Mouse (Mus musculus): ENCODE data around the gene Pitx3. TPM values are rescaled to one million over a fixed set of nuclear protein-coding genes. Genes with fewer than 3 reads are reported as not detected.

The Pitx3 gene
- polyA plus RNA-seq, 1 experiment = not detected

GRCm38 (mm10) chr19:46120872-46121271 lies 27.3 kb downstream of the Pitx3 start:
- TF ChIP-seq GATA1 (IDR thresholded peaks at IDR 0.05; ENCODE audit: low read length) (no peak), TAL1 (IDR thresholded peaks at IDR 0.05; ENCODE audit: low read length) (no peak)

GRCm38 (mm10) chr19:46119458-46119857 lies 28.7 kb downstream of the Pitx3 start:
- no peaks in the 10 kb centered on the region for H3K36me3 ChIP-seq (ENCODE audit: control insufficient read depth)
- peaks cover 8% of the 10 kb centered on the region for H3K4me1 ChIP-seq (ENCODE audit: control insufficient read depth)
- TF ChIP-seq TAL1 (IDR thresholded peaks at IDR 0.05; ENCODE audit: low read length) = peak; percentile 33; the same call in 1 of the 3 replicates
- no peak for TF ChIP-seq GATA1 (IDR thresholded peaks at IDR 0.05; ENCODE audit: low read length)
- H3K9me3 ChIP-seq (ENCODE audit: control insufficient read depth, low read length) = no peaks in the 10 kb centered on the region
- H3K4me3 ChIP-seq (replicated peaks) = no peak overlapping the region
- no peaks in the 10 kb centered on the region for H3K27me3 ChIP-seq (ENCODE audit: control insufficient read depth)

More at GRCm38 (mm10) chr19:46120872-46121271, 27.3 kb downstream of the Pitx3 start:
- Histone ChIP-seq H3K4me3 (replicated peaks) (no peak overlapping the region), H3K4me1 (ENCODE audit: control insufficient read depth) (peaks cover 8% of the 10 kb centered on the region), H3K27me3 (ENCODE audit: control insufficient read depth) (no peaks in the 10 kb centered on the region), H3K9me3 (ENCODE audit: control insufficient read depth, low read length) (no peaks in the 10 kb centered on the region), H3K36me3 (ENCODE audit: control insufficient read depth) (no peaks in the 10 kb centered on the region)

- no peaks in the 10 kb centered on the region for H3K36me3 ChIP-seq (ENCODE audit: control insufficient read depth)
- TF ChIP-seq TAL1 (IDR thresholded peaks at IDR 0.05; ENCODE audit: low read length) = no peak
- no peak for TF ChIP-seq GATA1 (IDR thresholded peaks at IDR 0.05; ENCODE audit: low read length)
- no peaks in the 10 kb centered on the region for H3K27me3 ChIP-seq (ENCODE audit: control insufficient read depth)
- no peaks in the 10 kb centered on the region for H3K9me3 ChIP-seq (ENCODE audit: control insufficient read depth, low read length)
- no peak overlapping the region for H3K4me3 ChIP-seq (replicated peaks)
- peaks cover 7% of the 10 kb centered on the region for H3K4me1 ChIP-seq (ENCODE audit: control insufficient read depth)
Observed at GRCm38 (mm10) chr19:46114617-46115016, 33.5 kb downstream of the Pitx3 start.

GRCm38 (mm10) chr19:46110781-46111180 lies 37.3 kb downstream of the Pitx3 start:
- Histone ChIP-seq H3K4me1 (ENCODE audit: control insufficient read depth) (peaks cover 3% of the 10 kb centered on the region), H3K9me3 (ENCODE audit: control insufficient read depth, low read length) (no peaks in the 10 kb centered on the region), H3K4me3 (replicated peaks) (no peak overlapping the region), H3K27me3 (ENCODE audit: control insufficient read depth) (no peaks in the 10 kb centered on the region), H3K36me3 (ENCODE audit: control insufficient read depth) (no peaks in the 10 kb centered on the region)
- TF ChIP-seq GATA1 (IDR thresholded peaks at IDR 0.05; ENCODE audit: low read length) = no peak
- no peak for TF ChIP-seq TAL1 (IDR thresholded peaks at IDR 0.05; ENCODE audit: low read length)

- H3K9me3 ChIP-seq (ENCODE audit: control insufficient read depth, low read length) = no peaks in the 10 kb centered on the region
- H3K4me1 ChIP-seq (ENCODE audit: control insufficient read depth) = peaks cover 3% of the 10 kb centered on the region
- TF ChIP-seq GATA1 (IDR thresholded peaks at IDR 0.05; ENCODE audit: low read length) (no peak), TAL1 (IDR thresholded peaks at IDR 0.05; ENCODE audit: low read length) (no peak)
- no peaks in the 10 kb centered on the region for H3K27me3 ChIP-seq (ENCODE audit: control insufficient read depth)
- no peak overlapping the region for H3K4me3 ChIP-seq (replicated peaks)
- no peaks in the 10 kb centered on the region for H3K36me3 ChIP-seq (ENCODE audit: control insufficient read depth)
Observed at GRCm38 (mm10) chr19:46110214-46110613, 37.9 kb downstream of the Pitx3 start.

GRCm38 (mm10) chr19:46104187-46104557 lies 44.0 kb downstream of the Pitx3 start:
- Histone ChIP-seq H3K4me3 (replicated peaks) (no peak overlapping the region), H3K9me3 (ENCODE audit: control insufficient read depth, low read length) (peaks cover 3% of the 10 kb centered on the region; the same call in 1 of the 2 replicates), H3K36me3 (ENCODE audit: control insufficient read depth) (no peaks in the 10 kb centered on the region), H3K4me1 (ENCODE audit: control insufficient read depth) (peaks cover 3% of the 10 kb centered on the region), H3K27me3 (ENCODE audit: control insufficient read depth) (0 out of 2 replicates have a peak, but pooled peaks cover 2% of the 10 kb centered on the region)
- TF ChIP-seq GATA1 (IDR thresholded peaks at IDR 0.05; ENCODE audit: low read length) (no peak), TAL1 (IDR thresholded peaks at IDR 0.05; ENCODE audit: low read length) (no peak)

GRCm38 (mm10) chr19:46103437-46104186 lies 44.5 kb downstream of the Pitx3 start:
- Histone ChIP-seq H3K27me3 (ENCODE audit: control insufficient read depth) (0 out of 2 replicates have a peak, but pooled peaks cover 2% of the 10 kb centered on the region), H3K9me3 (ENCODE audit: control insufficient read depth, low read length) (peaks cover 3% of the 10 kb centered on the region; the same call in 1 of the 2 replicates), H3K4me1 (ENCODE audit: control insufficient read depth) (peaks cover 3% of the 10 kb centered on the region), H3K4me3 (replicated peaks) (no peak overlapping the region), H3K36me3 (ENCODE audit: control insufficient read depth) (no peaks in the 10 kb centered on the region)
- no peak for TF ChIP-seq GATA1 (IDR thresholded peaks at IDR 0.05; ENCODE audit: low read length)
- no peak for TF ChIP-seq TAL1 (IDR thresholded peaks at IDR 0.05; ENCODE audit: low read length)

- H3K4me1 ChIP-seq (ENCODE audit: control insufficient read depth) = no peaks in the 10 kb centered on the region
- no peak overlapping the region for H3K4me3 ChIP-seq (replicated peaks)
- 0 out of 2 replicates have a peak, but pooled peaks cover 2% of the 10 kb centered on the region for H3K27me3 ChIP-seq (ENCODE audit: control insufficient read depth)
- H3K36me3 ChIP-seq (ENCODE audit: control insufficient read depth) = no peaks in the 10 kb centered on the region
- no peak for TF ChIP-seq TAL1 (IDR thresholded peaks at IDR 0.05; ENCODE audit: low read length)
- TF ChIP-seq GATA1 (IDR thresholded peaks at IDR 0.05; ENCODE audit: low read length) = no peak
- peaks cover 3% of the 10 kb centered on the region; the same call in 1 of the 2 replicates for H3K9me3 ChIP-seq (ENCODE audit: control insufficient read depth, low read length)
Observed at GRCm38 (mm10) chr19:46099561-46099960, 48.6 kb downstream of the Pitx3 start.

- no peaks in the 10 kb centered on the region; the same call in 1 of the 2 replicates for H3K4me1 ChIP-seq (ENCODE audit: control insufficient read depth)
- H3K9me3 ChIP-seq (ENCODE audit: control insufficient read depth, low read length) = peaks cover 5% of the 10 kb centered on the region
- no peak overlapping the region for H3K4me3 ChIP-seq (replicated peaks)
- H3K36me3 ChIP-seq (ENCODE audit: control insufficient read depth) = no peaks in the 10 kb centered on the region
- no peaks in the 10 kb centered on the region for H3K27me3 ChIP-seq (ENCODE audit: control insufficient read depth)
- no peak for TF ChIP-seq TAL1 (IDR thresholded peaks at IDR 0.05; ENCODE audit: low read length)
- no peak for TF ChIP-seq GATA1 (IDR thresholded peaks at IDR 0.05; ENCODE audit: low read length)
Observed at GRCm38 (mm10) chr19:46096396-46096795, 51.7 kb downstream of the Pitx3 start.
